In genomic region chr6:125147329-125147728, GRCm38 (mm10) we compare ENCODE assay signal across 8 mouse cellular contexts. TPM values are rescaled to one million over a fixed set of nuclear protein-coding genes. Genes with fewer than 3 reads are reported as not detected.
DNase-seq lines count a peak whose midpoint lies in the region; ATAC-seq and TF ChIP-seq lines count a peak whose summit lies in the region.

No protein-coding gene starts in this region.

- H3K36me3 ChIP-seq in limb, embryonic 13.5 days: peaks cover 41% of the 10 kb centered on the region
- peaks cover 5% of the 10 kb centered on the region; the same call in 1 of the 2 replicates for H3K36me3 ChIP-seq in stomach, embryonic 16.5 days (ENCODE audit: control insufficient read depth, insufficient read depth, low read length)

- no peak for DNase-seq in gastrocnemius, adult 2 months
- DNase-seq in gastrocnemius, adult 18-20 months (ENCODE audit: low spot score): no peak
- DNase-seq in retina, postnatal 1 day: peak; percentile 41
- no peak for DNase-seq in retina, embryonic 14.5 days (ENCODE audit: low spot score)
- no peak for DNase-seq in adrenal gland, adult 8-10 months
- no peak for DNase-seq in cerebellum, adult 11-12 months

- peak overlapping the region; percentile 96 for H3K4me2 ChIP-seq in limb, embryonic 13.5 days (replicated peaks)
- peak overlapping the region; percentile 77 for H3K4me2 ChIP-seq in stomach, embryonic 16.5 days (ENCODE audit: low read depth, low read length)

- peak overlapping the region; percentile 94 for H3K27ac ChIP-seq in gastrocnemius, adult 2 months
- H3K27ac ChIP-seq in limb, embryonic 13.5 days: no peak overlapping the region
- no peak overlapping the region for H3K27ac ChIP-seq in stomach, embryonic 16.5 days (ENCODE audit: low read length)

- peak overlapping the region; percentile 96; the same call in 1 of the 2 replicates for H3K9ac ChIP-seq in limb, embryonic 13.5 days
- peak overlapping the region; percentile 32; the same call in 1 of the 2 replicates for H3K9ac ChIP-seq in stomach, embryonic 16.5 days (ENCODE audit: low read length)

- H3K9me3 ChIP-seq in limb, embryonic 13.5 days: no peaks in the 10 kb centered on the region
- H3K9me3 ChIP-seq in stomach, embryonic 16.5 days (replicated peaks; ENCODE audit: control insufficient read depth, low read length): no peaks in the 10 kb centered on the region

- WGBS in limb, embryonic 13.5 days: 55% methylated on average over 10 of the region's 10 CpGs
- WGBS in stomach, embryonic 16.5 days: 57% methylated on average over 10 of the region's 10 CpGs

- peak; percentile 45 for ATAC-seq in limb, embryonic 13.5 days (ENCODE audit: low FRiP score, low read depth)
- no peak for ATAC-seq in stomach, embryonic 16.5 days (ENCODE audit: insufficient read depth, low FRiP score)

- peaks cover 50% of the 10 kb centered on the region for H3K4me1 ChIP-seq in limb, embryonic 13.5 days
- H3K4me1 ChIP-seq in stomach, embryonic 16.5 days (ENCODE audit: control insufficient read depth, insufficient read depth, low read length): peaks cover 18% of the 10 kb centered on the region

- TF ChIP-seq CTCF in gastrocnemius, adult 2 months (IDR thresholded peaks at IDR 0.05): no peak

- H3K27me3 ChIP-seq in limb, embryonic 13.5 days: no peaks in the 10 kb centered on the region
- H3K27me3 ChIP-seq in stomach, embryonic 16.5 days (ENCODE audit: control insufficient read depth, insufficient read depth, low read length): no peaks in the 10 kb centered on the region

- H3K4me3 ChIP-seq in gastrocnemius, adult 2 months: peak overlapping the region; percentile 79
- peak overlapping the region; percentile 82; the same call in 1 of the 2 replicates for H3K4me3 ChIP-seq in limb, embryonic 13.5 days
- H3K4me3 ChIP-seq in stomach, embryonic 16.5 days (replicated peaks; ENCODE audit: low read length): no peak overlapping the region

- intact Hi-C loops in gastrocnemius, adult 2 months (cut with DNase I): loop anchor here (5.0 kb wide), 1 partner anchor 85 kb away; the partner anchor contains the start of gene Tapbpl

RNA-seq across cellular contexts. Expression of gene Iffo1, which starts 2.3 kb away (rescaled TPM):
- total RNA-seq in gastrocnemius, adult 2 months (2021): 1 to 10 TPM; 7.8 to 9.4 TPM
- total RNA-seq in gastrocnemius, adult 18-20 months (2021): 1 to 10 TPM; 5.8 to 6.3 TPM
- 31.5 and 33.1 TPM in 2 replicates for polyA plus RNA-seq in limb, embryonic 13.5 days (2015; fragmentation: Nextera tagmentation; extraction: Ambion mirVana)
- polyA plus RNA-seq in stomach, embryonic 16.5 days (2015; fragmentation: Nextera tagmentation; extraction: Ambion mirVana): 6.0 and 8.8 TPM in 2 replicates
- 10 to 100 TPM; 15.2 to 60.0 (median 37.1) TPM for total RNA-seq in adrenal gland, adult 8-10 months (2022)

RNA-seq across cellular contexts. Expression of gene Nop2, which starts 15.6 kb away (rescaled TPM):
- 10 to 100 TPM; 17.9 to 18.1 TPM for total RNA-seq in gastrocnemius, adult 2 months (2021)
- 10 to 100 TPM; 16.3 to 17.7 TPM for total RNA-seq in gastrocnemius, adult 18-20 months (2021)
- polyA plus RNA-seq in limb, embryonic 13.5 days (2015; fragmentation: Nextera tagmentation; extraction: Ambion mirVana): 65.6 and 67.1 TPM in 2 replicates
- 56.6 and 57.9 TPM in 2 replicates for polyA plus RNA-seq in stomach, embryonic 16.5 days (2015; fragmentation: Nextera tagmentation; extraction: Ambion mirVana)
- total RNA-seq in adrenal gland, adult 8-10 months (2022): 10 to 100 TPM; 41.6 to 48.8 (median 43.4) TPM

RNA-seq across cellular contexts. Expression of gene Gapdh, which starts 18.9 kb away (rescaled TPM):
- total RNA-seq in gastrocnemius, adult 2 months (2021): over 10,000 TPM in 1 of 2 experiments, 1,000 to 10,000 TPM in 1; 9,742 to 11,894 TPM
- over 10,000 TPM in 1 of 2 experiments, 1,000 to 10,000 TPM in 1; 8,476 to 11,435 TPM for total RNA-seq in gastrocnemius, adult 18-20 months (2021)
- 1,893 and 1,983 TPM in 2 replicates for polyA plus RNA-seq in limb, embryonic 13.5 days (2015; fragmentation: Nextera tagmentation; extraction: Ambion mirVana)
- 1,523 and 1,787 TPM in 2 replicates for polyA plus RNA-seq in stomach, embryonic 16.5 days (2015; fragmentation: Nextera tagmentation; extraction: Ambion mirVana)
- total RNA-seq in adrenal gland, adult 8-10 months (2022): 1,000 to 10,000 TPM; 1,769 to 2,176 (median 2,111) TPM

RNA-seq across cellular contexts. Expression of gene Ncapd2, which starts 44.2 kb away (rescaled TPM):
- total RNA-seq in gastrocnemius, adult 2 months (2021): 1 to 10 TPM; 6.5 to 9.8 TPM
- 1 to 10 TPM; 6.5 to 8.2 TPM for total RNA-seq in gastrocnemius, adult 18-20 months (2021)
- polyA plus RNA-seq in limb, embryonic 13.5 days (2015; fragmentation: Nextera tagmentation; extraction: Ambion mirVana): 146 and 148 TPM in 2 replicates
- polyA plus RNA-seq in stomach, embryonic 16.5 days (2015; fragmentation: Nextera tagmentation; extraction: Ambion mirVana): 90.3 and 102 TPM in 2 replicates
- 10 to 100 TPM; 10.6 to 40.2 (median 26.6) TPM for total RNA-seq in adrenal gland, adult 8-10 months (2022)

RNA-seq across cellular contexts. Expression of gene Mrpl51, which starts 44.3 kb away (rescaled TPM):
- total RNA-seq in gastrocnemius, adult 2 months (2021): 100 to 1,000 TPM; 214 to 262 TPM
- 100 to 1,000 TPM; 212 to 229 TPM for total RNA-seq in gastrocnemius, adult 18-20 months (2021)
- polyA plus RNA-seq in limb, embryonic 13.5 days (2015; fragmentation: Nextera tagmentation; extraction: Ambion mirVana): 212 and 213 TPM in 2 replicates
- polyA plus RNA-seq in stomach, embryonic 16.5 days (2015; fragmentation: Nextera tagmentation; extraction: Ambion mirVana): 212 and 232 TPM in 2 replicates
- 100 to 1,000 TPM; 155 to 179 (median 167) TPM for total RNA-seq in adrenal gland, adult 8-10 months (2022)
